Mouse (Mus musculus) left cerebral cortex, adult 6 months (tissue): ENCODE measurements around the gene Gtf2h1. TPM values are rescaled to one million over a fixed set of nuclear protein-coding genes. Genes with fewer than 3 reads are reported as not detected.

Source experiments
- long read RNA-seq, 2 experiments: library from polyadenylated mRNA; unstranded; transcript quantifications; one replicate each; pipeline ENCODE4 v2.0.0; 2019 to 2020
- polyA plus RNA-seq: library from polyadenylated mRNA; unstranded; fragments of <200 nt; fragmentation: Nextera tagmentation; gene quantifications from 2 replicates; pipeline ENCODE4 v1.2.3, GENCODE M21; 2021

Gtf2h1 gene
- polyA plus RNA-seq: 18.6 and 21.7 TPM in 2 replicates
- long read RNA-seq, experiment 1, transcript Gtf2h1-201 (15 exons, 2,736 nt): major isoform, 171 of 190 reads
- long read RNA-seq, experiment 1, partial matches to known transcripts: 8 of 190 reads
- long read RNA-seq, experiment 1, other reads (novel, unspliced or antisense): 11 of 190 reads
- long read RNA-seq, experiment 2, transcript Gtf2h1-201 (15 exons, 2,736 nt): major isoform, 25 of 43 reads
- long read RNA-seq, experiment 2, partial matches to known transcripts: 11 of 43 reads
- long read RNA-seq, experiment 2, other reads (novel, unspliced or antisense): 7 of 43 reads

DNA sequence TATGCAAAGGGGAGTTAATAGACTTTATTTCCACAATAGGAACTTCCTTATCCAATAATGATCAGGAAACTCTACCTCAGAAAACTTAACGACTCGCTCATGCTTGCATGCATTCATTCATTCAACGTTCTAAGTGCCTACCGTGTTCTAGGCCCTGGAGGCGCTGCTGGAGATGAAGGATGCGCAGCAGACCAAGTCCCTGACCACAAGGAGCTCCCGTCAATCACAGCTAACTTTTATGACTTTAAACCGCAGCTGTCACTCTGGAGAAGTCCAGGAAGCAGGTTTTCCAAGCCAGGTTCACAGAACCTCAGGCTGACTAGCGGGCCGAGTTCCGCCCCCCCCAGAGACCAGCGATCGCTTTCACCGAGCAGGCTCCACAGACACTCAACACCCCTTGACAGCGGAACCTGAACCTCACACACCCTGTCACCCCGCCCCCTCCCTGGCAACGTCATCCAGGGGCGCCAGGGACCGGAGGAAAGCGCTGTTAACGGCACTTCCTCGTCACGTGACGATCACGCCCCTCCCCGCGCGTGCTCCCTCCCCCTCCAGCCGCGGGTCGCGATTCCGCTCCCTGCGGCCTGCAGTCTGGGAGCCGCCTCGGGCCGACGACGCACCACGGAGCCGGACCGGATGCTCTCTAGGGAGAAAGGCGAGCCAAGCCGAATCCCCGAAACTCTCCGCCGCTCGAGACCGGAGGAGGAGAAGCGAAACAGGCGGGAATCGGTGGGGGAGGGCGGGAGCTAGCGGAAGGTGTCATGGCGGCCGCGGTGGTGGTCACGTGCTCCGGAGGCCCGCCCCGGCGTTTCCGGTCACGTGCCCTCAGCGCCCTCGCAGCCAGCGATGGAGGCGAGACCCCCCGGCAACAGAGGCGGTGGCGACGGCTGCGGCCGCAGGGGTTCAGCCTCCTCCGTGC lies at the start of gene Gtf2h1, which contains the start of gene Hps5:
Gene Gtf2h1, plus strand, starts transcription at position 817 of the 919 bp plus-strand sequence.
Gene Hps5, minus strand, starts transcription at position 778 of the 919 bp plus-strand sequence.

DNA sequence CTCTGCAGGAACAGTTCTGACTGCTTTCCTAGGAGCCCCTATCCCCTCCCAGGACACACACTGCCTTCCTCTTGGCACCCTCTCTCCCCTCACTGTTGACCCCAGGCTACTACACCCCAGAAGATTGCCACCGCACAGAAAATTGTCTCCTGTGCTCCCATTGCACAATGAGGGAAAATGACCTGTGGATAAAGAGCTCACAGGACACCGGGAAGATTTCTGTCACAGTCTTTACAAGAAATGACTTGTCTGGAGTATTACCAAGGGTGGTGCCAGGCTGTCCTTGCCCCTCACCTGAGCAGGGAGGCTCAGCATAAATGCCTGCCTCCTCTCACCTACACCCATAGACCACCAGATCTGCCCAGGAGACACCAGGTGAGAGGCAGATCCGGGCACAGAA lies 44.4 kb upstream of the Gtf2h1 start, which contains the start of gene Saa2:
Gene Saa2, plus strand, starts transcription at position 301 of the 400 bp plus-strand sequence.

GRCm38 (mm10) chr7:46840787-46841525 lies 45.1 kb downstream of the Gtf2h1 start, which contains the start of gene Ldha:
Gene Ldha (plus strand): TSS chr7:46841475.

GRCm38 (mm10) chr7:46860996-46861395 lies 65.1 kb downstream of the Gtf2h1 start, which contains the start of gene Ldhc:
Gene Ldhc (plus strand): TSS chr7:46861203.

Other genes with a start within 250 kb of the Gtf2h1 start
- gene Sergef, start 156.3 kb upstream of the Gtf2h1 start, polyA plus RNA-seq: 33.0 and 44.7 TPM in 2 replicates
- 0.19 and 0.37 TPM in 2 replicates for gene Tph1, start 123.6 kb upstream of the Gtf2h1 start, polyA plus RNA-seq
- gene Saal1, start 85.4 kb upstream of the Gtf2h1 start, polyA plus RNA-seq: 8.4 and 12.0 TPM in 2 replicates
- not detected in 2 replicates for gene Saa3, start 80.4 kb upstream of the Gtf2h1 start, polyA plus RNA-seq
- not detected in 2 replicates for gene Saa4, start 63.5 kb upstream of the Gtf2h1 start, polyA plus RNA-seq
- gene Saa1, start 53.1 kb upstream of the Gtf2h1 start, polyA plus RNA-seq: 0.13 TPM in 1 of 2 replicates, not detected in the other
- gene Saa2, start 44.3 kb upstream of the Gtf2h1 start, polyA plus RNA-seq: not detected in 2 replicates
- 3.5 and 3.7 TPM in 2 replicates for gene Hps5, start within 50 bp of the Gtf2h1 start, polyA plus RNA-seq
- gene Ldha, start 45.4 kb downstream of the Gtf2h1 start, polyA plus RNA-seq: 853 and 1,022 TPM in 2 replicates
- gene Ldhc, start 65.1 kb downstream of the Gtf2h1 start, polyA plus RNA-seq: 0.18 TPM in 1 of 2 replicates, not detected in the other
- gene Tsg101, start 123.9 kb downstream of the Gtf2h1 start, polyA plus RNA-seq: 241 and 242 TPM in 2 replicates
- 3.5 and 3.9 TPM in 2 replicates for gene Uevld, start 162.4 kb downstream of the Gtf2h1 start, polyA plus RNA-seq
- gene Gm9999, start 187.5 kb downstream of the Gtf2h1 start, polyA plus RNA-seq: not detected in 2 replicates
- 4.2 TPM in 2 replicates for gene Spty2d1, start 212.3 kb downstream of the Gtf2h1 start, polyA plus RNA-seq